8 mouse cellular contexts compared by ENCODE assay signal in genomic region chr12:105454258-105455062, GRCm38 (mm10). TPM values are rescaled to one million over a fixed set of nuclear protein-coding genes. Genes with fewer than 3 reads are reported as not detected.
A peak's percentile ranks its signal among the peaks of the same experiment; 100 is the strongest.
DNase-seq lines count a peak whose midpoint lies in the region; ATAC-seq and TF ChIP-seq lines count a peak whose summit lies in the region.

No protein-coding gene starts in this region.

- H3K4me2 ChIP-seq in kidney, postnatal 0 days (ENCODE audit: low read length), result peak overlapping the region; percentile 95
- H3K4me2 ChIP-seq in hindbrain, embryonic 11.5 days (replicated peaks; ENCODE audit: low read depth, low read length), result peak overlapping the region; percentile 77

- DNase-seq in kidney, postnatal 0 days (ENCODE audit: low spot score), result no peak
- DNase-seq in kidney, adult 11 months, result no peak
- DNase-seq in embryo, embryonic 11 days, result peak; percentile 50
- peak; percentile 64 for DNase-seq in hindbrain, embryonic 11.5 days (ENCODE audit: low spot score)
- no peak for DNase-seq in gastrocnemius, postnatal 36 days
- no peak for DNase-seq in layer of hippocampus, adult 18-20 months (ENCODE audit: low spot score in 2 of 2)
- DNase-seq in frontal cortex, postnatal 14 days (ENCODE audit: low spot score in 2 of 2), result no peak

- no peaks in the 10 kb centered on the region for H3K27me3 ChIP-seq in kidney, postnatal 0 days (ENCODE audit: insufficient read depth, low read length)
- H3K27me3 ChIP-seq in hindbrain, embryonic 11.5 days (ENCODE audit: control insufficient read depth, insufficient read depth, low read length), result no peaks in the 10 kb centered on the region

- no peaks in the 10 kb centered on the region for H3K36me3 ChIP-seq in kidney, postnatal 0 days (ENCODE audit: insufficient read depth, low read length)
- no peaks in the 10 kb centered on the region for H3K36me3 ChIP-seq in hindbrain, embryonic 11.5 days (ENCODE audit: control insufficient read depth, insufficient read depth, low read length)

- intact Hi-C loops in gastrocnemius, postnatal 36 days (cut with DNase I), result no loop called here

- peak overlapping the region; percentile 58 for H3K4me3 ChIP-seq in kidney, postnatal 0 days (replicated peaks; ENCODE audit: low read depth, low read length)
- peak overlapping the region; percentile 79 for H3K4me3 ChIP-seq in hindbrain, embryonic 11.5 days (ENCODE audit: low read depth, low read length)

- no peaks in the 10 kb centered on the region; the same call in 1 of the 2 replicates for H3K4me1 ChIP-seq in kidney, postnatal 0 days (replicated peaks; ENCODE audit: insufficient read depth, low read length)
- H3K4me1 ChIP-seq in hindbrain, embryonic 11.5 days (replicated peaks; ENCODE audit: control insufficient read depth, insufficient read depth, low read length), result 0 out of 2 replicates have a peak, but pooled peaks cover 2% of the 10 kb centered on the region

- peak overlapping the region; percentile 59 for H3K9ac ChIP-seq in kidney, postnatal 0 days (ENCODE audit: low read depth, low read length)
- peak overlapping the region; percentile 88 for H3K9ac ChIP-seq in hindbrain, embryonic 11.5 days (ENCODE audit: low read depth, low read length)

- ATAC-seq in kidney, postnatal 0 days (replicated peaks; ENCODE audit: low FRiP score, low read depth), result peak; percentile 76
- ATAC-seq in hindbrain, embryonic 11.5 days (ENCODE audit: low FRiP score), result peak; percentile 76
- ATAC-seq in megakaryocyte progenitor cell, adult 5-6 weeks (replicated peaks; ENCODE audit: poor library complexity), result 0 out of 2 replicates have a peak, but pooled peaks have one; percentile 11

- no peaks in the 10 kb centered on the region for H3K9me3 ChIP-seq in kidney, postnatal 0 days (replicated peaks; ENCODE audit: low read length)
- no peaks in the 10 kb centered on the region for H3K9me3 ChIP-seq in hindbrain, embryonic 11.5 days (ENCODE audit: control insufficient read depth, low read length)

- no peak overlapping the region for H3K27ac ChIP-seq in kidney, postnatal 0 days
- H3K27ac ChIP-seq in hindbrain, embryonic 11.5 days (ENCODE audit: low read depth, low read length), result peak overlapping the region; percentile 62

- no peak for TF ChIP-seq CTCF in kidney, postnatal 0 days (IDR thresholded peaks at IDR 0.05; ENCODE audit: low read depth)

- under 1% methylated on average over 21 of the region's 21 CpGs for WGBS in kidney, postnatal 0 days
- 7% methylated on average over 21 of the region's 21 CpGs for WGBS in hindbrain, embryonic 11.5 days

RNA-seq across cellular contexts. Expression of gene D430019H16Rik, which starts 0.8 kb away (rescaled TPM):
- 1.1 TPM in 2 replicates for polyA plus RNA-seq in kidney, postnatal 0 days (2015; fragmentation: Nextera tagmentation; extraction: Ambion mirVana)
- 9.1 and 13.4 TPM in 2 replicates for polyA plus RNA-seq in hindbrain, embryonic 11.5 days (2014; fragmentation: Nextera tagmentation; extraction: Ambion mirVana)
- total RNA-seq in megakaryocyte progenitor cell, adult 5-6 weeks (2015), result 0.05 TPM in 1 of 2 replicates, not detected in the other
- 0.04 TPM in 1 of 2 replicates, not detected in the other for total RNA-seq in megakaryocyte progenitor cell, adult 5-6 weeks (2017)
- total RNA-seq in gastrocnemius, postnatal 36 days (2021), result under 1 TPM; 0.23 to 0.42 TPM
- total RNA-seq in layer of hippocampus, adult 18-20 months (2021), result 100 to 1,000 TPM; 108 to 114 TPM

Comparison
In these comparisons a context has a peak if more than half of its experiments do, and no peak if none do; other contexts are left out.
1. ATAC-seq: peak in every context shown above with its lines; median percentile 76 in kidney, postnatal 0 days; 76 in hindbrain, embryonic 11.5 days; 11 in megakaryocyte progenitor cell, adult 5-6 weeks.
2. DNase-seq: peak in embryo, embryonic 11 days (single experiment) and hindbrain, embryonic 11.5 days (single experiment); none in kidney, postnatal 0 days (single experiment), kidney, adult 11 months (single experiment), gastrocnemius, postnatal 36 days (0 of 2), layer of hippocampus, adult 18-20 months (0 of 2) and frontal cortex, postnatal 14 days (0 of 2).
3. RNA of gene D430019H16Rik, which starts 0.8 kb away (total RNA-seq): 108 to 114 TPM in layer of hippocampus, adult 18-20 months; 0.23 to 0.42 TPM in gastrocnemius, postnatal 36 days and 0.04 to 0.05 TPM in megakaryocyte progenitor cell, adult 5-6 weeks; every median in the first group is over 10 times any median in the second.